Mouse (Mus musculus) thymus, adult 2 months (tissue): ENCODE measurements around the gene Art1.

Experiments
- CTCF ChIP-seq: fragments of 200-500 bp; IDR thresholded peaks from 2 replicates; pipeline ENCODE4 v1.5.1; 2012; ENCODE audit warnings: mild to moderate bottlenecking, control low read depth, low read length, moderate library complexity, borderline replicate concordance; ENCODE audit not compliant: control insufficient read depth, poor library complexity, insufficient read depth; ENCODE audit errors: extremely low read depth
- POLR2A ChIP-seq: fragments of 200-500 bp; IDR thresholded peaks from 2 replicates; pipeline ENCODE4 v1.6.1; 2012; ENCODE audit warnings: mild to moderate bottlenecking, low read length, control low read depth, moderate library complexity; ENCODE audit not compliant: control insufficient read depth, poor library complexity, insufficient read depth; ENCODE audit errors: extremely low read depth

DNA sequence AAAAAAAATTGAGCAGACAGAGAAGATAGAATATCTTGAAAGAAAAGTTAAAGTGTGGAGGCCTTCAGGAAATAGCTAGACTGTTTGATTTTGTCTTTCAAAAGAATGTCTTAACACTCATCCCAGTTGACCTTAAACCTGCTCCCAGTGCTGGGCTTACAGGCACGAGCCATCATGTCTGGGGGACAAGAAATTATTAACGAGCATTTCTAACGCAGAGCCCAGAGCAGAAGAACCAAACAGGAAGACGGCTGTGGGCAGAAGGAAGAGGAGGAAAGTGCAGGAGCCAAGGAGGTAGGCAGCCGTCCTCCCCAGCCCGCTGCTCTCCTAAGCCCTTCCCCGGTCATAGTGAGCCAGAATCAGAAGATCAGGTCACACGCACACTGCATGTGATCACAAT, 21.2 kb upstream of the Art1 start:
- no peak for TF ChIP-seq POLR2A
- TF ChIP-seq CTCF, result no peak
